Mouse (Mus musculus) pancreas, adult 10 weeks (tissue): ENCODE measurements around the gene Myh7b. TPM values are rescaled to one million over a fixed set of nuclear protein-coding genes. Genes with fewer than 3 reads are reported as not detected.

Source experiments
- polyA plus RNA-seq: library from polyadenylated mRNA; stranded (reverse); fragments of 350-450 nt; fragmentation: Illumina TruSeq; extraction: RNeasy Lipid Tissue Mini Kit (QIAGEN cat#74804); gene quantifications from one replicate; pipeline ENCODE4 v1.2.3, GENCODE M21; 2015; ENCODE audit warnings: low read depth, low replicate concordance; ENCODE audit not compliant: insufficient read depth

Gene Myh7b
- polyA plus RNA-seq, result not detected

GRCm38 (mm10) chr2:155610978-155611377 is at the start of gene Myh7b:
TSS of gene Myh7b (plus strand) at chr2:155611212.

DNA sequence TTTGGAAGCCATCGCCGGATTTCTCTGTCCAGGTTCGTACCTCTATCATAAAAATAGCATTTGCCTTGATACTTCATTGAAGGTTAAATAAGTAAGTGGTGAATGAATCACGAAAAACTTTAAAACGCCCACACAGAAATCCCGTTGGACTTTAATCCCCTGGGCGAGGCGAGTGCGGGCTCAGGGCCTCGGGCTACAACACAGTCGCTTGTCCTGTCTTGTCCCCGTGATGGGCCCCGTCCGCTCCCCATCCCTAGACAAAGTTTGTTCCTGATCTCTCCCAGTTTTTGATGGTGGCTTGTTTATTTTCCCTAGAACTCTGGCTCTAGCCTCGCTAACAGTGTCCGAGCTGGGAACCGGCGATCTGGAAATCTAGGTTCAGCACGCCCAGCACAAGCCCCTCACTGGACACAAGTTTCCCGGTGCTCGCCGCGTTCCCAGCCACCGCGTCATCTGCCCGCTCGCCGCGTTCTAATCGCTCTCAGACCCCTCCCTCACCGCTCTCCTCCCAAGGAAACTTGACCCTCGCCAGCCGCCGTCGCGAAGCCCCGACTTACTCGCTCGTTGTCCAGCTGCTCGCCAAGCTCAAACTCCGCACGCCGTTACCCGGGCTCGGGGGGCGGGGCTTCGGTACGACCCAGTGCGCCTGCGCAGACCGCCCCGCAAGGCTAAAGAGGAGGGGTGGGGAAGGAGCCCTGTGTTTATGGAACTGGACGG is 18.7 kb upstream of the Myh7b start, which contains the start of gene Gss:
Gss (minus strand) TSS at position 674 of the 717 bp plus-strand sequence.

Other genes with a start within 250 kb of the Myh7b start
- gene Trp53inp2, start 230.2 kb upstream of the Myh7b start, polyA plus RNA-seq, result 34.1 TPM
- gene Ncoa6, start 137.3 kb upstream of the Myh7b start, polyA plus RNA-seq, result 7.0 TPM
- gene Acss2, start 93.3 kb upstream of the Myh7b start, polyA plus RNA-seq, result 6.0 TPM
- 4.5 TPM for gene Ggt7, start 93.0 kb upstream of the Myh7b start, polyA plus RNA-seq
- gene Gss, start 18.4 kb upstream of the Myh7b start, polyA plus RNA-seq, result 3.0 TPM
- gene Trpc4ap, start 81.2 kb downstream of the Myh7b start, polyA plus RNA-seq, result 34.8 TPM
- 84.1 TPM for gene Edem2, start 118.3 kb downstream of the Myh7b start, polyA plus RNA-seq
- not detected for gene Gm17581, start 124.7 kb downstream of the Myh7b start, polyA plus RNA-seq
- 6.8 TPM for gene Procr, start 139.9 kb downstream of the Myh7b start, polyA plus RNA-seq
- 0.30 TPM for gene Mmp24, start 164.1 kb downstream of the Myh7b start, polyA plus RNA-seq
- gene BC029722, start 208.2 kb downstream of the Myh7b start, polyA plus RNA-seq, result 13.2 TPM
- gene Eif6, start 215.7 kb downstream of the Myh7b start, polyA plus RNA-seq, result 16.0 TPM
- not detected for gene Fam83c, start 223.6 kb downstream of the Myh7b start, polyA plus RNA-seq